Mouse (Mus musculus): ENCODE measurements around the gene Cpsf6.

DNA sequence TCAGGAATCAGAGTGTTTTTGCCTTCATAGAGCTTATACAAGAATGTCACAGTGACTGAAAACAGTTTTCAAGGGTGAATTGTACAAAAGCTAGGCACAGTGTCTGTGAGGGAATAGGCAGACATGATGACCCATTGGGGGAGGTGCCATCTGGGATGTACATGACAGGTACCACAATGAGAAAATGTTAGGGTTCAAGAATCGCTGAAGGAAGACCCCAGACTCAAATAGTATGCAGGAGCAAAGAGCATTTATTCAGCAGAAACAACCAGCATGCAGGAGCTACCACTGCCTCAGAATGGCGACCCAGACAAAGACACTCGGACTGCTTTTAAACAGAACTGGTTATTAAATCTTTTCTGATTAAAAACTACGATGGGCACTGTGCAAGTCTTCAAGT lies 80.7 kb downstream of the Cpsf6 start:
- no peak for TF ChIP-seq CTCF (IDR thresholded peaks at IDR 0.05)
- TF ChIP-seq EP300 (IDR thresholded peaks at IDR 0.05): no peak

All from lung, postnatal 0 days (tissue).